Mouse (Mus musculus) c-Kit-negative CD71-positive TER-119-positive erythroid progenitor cells, embryonic 14.5 days (primary cell): Measurements from ENCODE around the gene Edaradd.
A peak's percentile ranks its signal among the peaks of the same experiment; 100 is the strongest.

Source experiments
- DNase-seq: peaks from one replicate; pipeline ENCODE4 v3.0.0-alpha.2; 2013; ENCODE audit warnings: low read depth, low spot score

Edaradd gene

DNA sequence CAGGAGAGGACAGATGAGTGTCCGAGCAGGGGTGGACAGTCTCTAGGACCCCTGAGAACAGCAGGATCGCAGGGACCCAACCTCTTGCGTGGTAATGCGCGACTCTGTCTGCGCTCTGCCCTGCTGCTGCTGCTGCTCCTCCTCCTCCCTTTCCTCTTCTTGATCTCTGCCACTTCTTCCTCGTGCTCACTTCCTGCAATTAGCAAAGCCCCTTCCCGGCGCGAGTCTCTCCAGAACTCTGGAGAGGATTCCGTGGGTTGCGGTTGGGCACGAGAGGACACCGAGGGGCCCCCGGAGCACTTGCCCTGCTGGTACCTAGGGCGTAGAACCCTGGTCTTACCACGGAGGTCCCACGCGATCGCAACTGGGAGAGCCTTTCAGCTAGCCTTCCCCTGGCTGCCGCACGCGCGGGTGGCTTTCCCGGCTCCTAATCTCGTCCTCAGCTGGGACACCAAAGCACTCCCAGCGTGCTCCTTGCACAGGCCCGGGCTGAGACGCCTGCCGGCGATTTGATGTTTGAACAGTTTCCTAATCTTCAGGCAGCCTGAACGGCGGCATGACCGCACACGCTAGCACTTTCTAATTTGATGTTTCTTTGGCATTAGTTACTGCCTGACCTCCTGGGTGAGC, at the start of gene Edaradd:
Edaradd (minus strand) TSS at position 484 of the 630 bp plus-strand sequence.
- DNase-seq: no peak

GRCm38 (mm10) chr13:12569741-12570140, 49.5 kb upstream of the Edaradd start:
- no peak for DNase-seq

- DNase-seq: no peak
Measured at GRCm38 (mm10) chr13:12568597-12569469, 48.6 kb upstream of the Edaradd start.

- DNase-seq: no peak
Measured at GRCm38 (mm10) chr13:12567936-12568335, 47.7 kb upstream of the Edaradd start.

DNA sequence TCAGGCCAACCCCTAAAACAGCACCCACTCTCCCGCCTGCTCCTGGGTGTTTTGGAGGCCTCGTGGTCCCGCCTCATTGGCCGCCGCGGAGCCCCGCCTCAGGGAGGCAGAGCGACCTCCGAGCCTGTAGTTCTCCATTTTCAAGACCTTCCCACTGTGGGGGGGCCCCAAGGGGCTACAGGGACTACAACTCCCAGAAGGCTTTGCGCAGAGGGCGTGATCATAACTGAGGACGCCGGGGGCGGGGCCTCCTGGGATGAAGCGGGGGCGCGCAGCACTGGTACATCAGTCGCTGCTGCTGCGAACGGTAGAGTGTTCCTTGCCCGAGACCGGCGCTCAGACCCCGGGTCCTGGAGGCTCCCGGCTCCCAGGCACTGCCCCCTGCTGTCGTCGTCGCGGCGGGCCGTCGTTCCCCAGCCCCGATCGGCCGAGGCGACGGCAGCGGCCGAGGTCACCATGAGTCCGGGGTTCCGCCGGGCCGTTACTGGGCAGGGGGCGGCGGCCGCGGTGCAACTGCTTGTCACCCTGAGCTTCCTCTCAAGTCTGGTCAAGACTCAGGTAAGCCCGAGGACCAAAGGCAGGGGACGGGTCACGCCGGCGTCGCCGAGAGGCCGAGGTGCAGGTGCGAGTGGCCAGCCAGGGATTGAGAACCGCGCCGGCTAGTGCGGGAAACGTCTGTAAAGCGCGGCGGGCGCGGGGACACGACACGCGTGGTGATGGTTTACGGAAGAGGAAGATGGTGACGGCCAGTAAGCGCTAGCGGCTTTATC, 45.6 kb upstream of the Edaradd start, which contains the start of gene Ero1lb:
Ero1lb (plus strand) TSS at position 254 of the 770 bp plus-strand sequence.
- peak; percentile 47 for DNase-seq

- no peak for DNase-seq
Measured at GRCm38 (mm10) chr13:12562256-12562655, 42.0 kb upstream of the Edaradd start.

GRCm38 (mm10) chr13:12561729-12562128, 41.5 kb upstream of the Edaradd start:
- no peak for DNase-seq

- no peak for DNase-seq
Measured at GRCm38 (mm10) chr13:12559462-12560120, 39.4 kb upstream of the Edaradd start.

DNA sequence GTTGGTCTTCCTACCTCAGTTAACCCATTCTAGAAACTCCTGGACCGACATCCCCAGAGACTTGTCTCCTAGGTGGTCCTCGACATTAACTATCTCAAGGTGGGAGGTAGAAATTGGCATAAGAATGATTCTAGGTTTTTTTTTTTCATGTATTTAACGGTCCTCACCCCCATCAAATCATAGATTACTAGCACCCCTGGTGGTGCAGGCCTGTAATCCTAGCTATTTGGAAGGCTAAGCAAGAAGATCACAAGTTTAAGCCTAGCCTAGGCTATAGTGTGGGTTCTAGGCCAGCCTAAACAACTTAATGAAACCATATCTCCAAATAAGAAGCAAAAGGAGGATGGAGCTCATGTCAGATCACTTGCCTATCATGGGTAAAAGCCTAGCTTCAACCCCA, 38.8 kb upstream of the Edaradd start:
- DNase-seq: no peak

DNA sequence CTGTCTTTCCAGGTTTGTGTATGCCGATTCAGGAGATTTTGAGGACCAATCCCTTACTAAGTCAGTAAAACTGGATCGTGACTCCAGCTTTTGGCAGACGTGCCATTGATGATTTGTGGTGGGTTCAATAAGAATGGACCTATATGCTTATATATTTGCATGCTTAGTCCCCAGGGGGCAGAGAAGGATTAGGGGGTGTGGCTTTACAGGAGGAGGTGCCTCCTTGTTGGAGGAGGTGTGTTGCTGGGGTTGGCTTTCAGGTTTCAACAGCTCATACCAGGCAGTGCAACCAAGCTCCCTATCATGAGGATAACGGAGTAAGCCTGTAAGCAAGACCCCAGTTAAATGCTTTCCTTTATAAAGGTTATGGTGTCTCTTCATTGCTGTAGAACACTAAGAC, 34.0 kb upstream of the Edaradd start:
- no peak for DNase-seq

GRCm38 (mm10) chr13:12543880-12544568, 23.8 kb upstream of the Edaradd start:
- DNase-seq: no peak

GRCm38 (mm10) chr13:12543246-12543645, 23.0 kb upstream of the Edaradd start:
- DNase-seq: no peak

GRCm38 (mm10) chr13:12542006-12542981, 22.1 kb upstream of the Edaradd start:
- DNase-seq: no peak

- no peak for DNase-seq
Measured at GRCm38 (mm10) chr13:12540119-12540518, 19.9 kb upstream of the Edaradd start.

GRCm38 (mm10) chr13:12539716-12540115, 19.5 kb upstream of the Edaradd start:
- DNase-seq: no peak

DNA sequence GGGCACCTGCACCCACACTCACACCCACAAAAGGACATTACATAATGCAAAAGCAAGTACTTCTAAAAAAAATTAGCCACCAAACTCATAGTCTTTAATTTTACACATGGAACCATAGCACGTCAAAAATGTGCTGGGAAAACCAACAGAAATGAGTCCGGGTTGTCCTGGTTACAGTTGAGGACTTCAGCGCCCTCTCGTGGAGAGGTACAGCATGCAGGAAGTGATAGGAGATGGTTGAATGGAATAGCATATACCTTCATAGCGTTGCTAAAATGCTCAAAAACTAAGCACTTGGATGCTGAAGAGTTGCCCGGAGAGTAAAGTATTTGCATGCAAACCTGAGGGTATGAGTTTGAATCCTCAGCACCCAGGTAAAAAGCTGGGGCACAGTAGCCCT, 17.7 kb upstream of the Edaradd start:
- no peak for DNase-seq

DNA sequence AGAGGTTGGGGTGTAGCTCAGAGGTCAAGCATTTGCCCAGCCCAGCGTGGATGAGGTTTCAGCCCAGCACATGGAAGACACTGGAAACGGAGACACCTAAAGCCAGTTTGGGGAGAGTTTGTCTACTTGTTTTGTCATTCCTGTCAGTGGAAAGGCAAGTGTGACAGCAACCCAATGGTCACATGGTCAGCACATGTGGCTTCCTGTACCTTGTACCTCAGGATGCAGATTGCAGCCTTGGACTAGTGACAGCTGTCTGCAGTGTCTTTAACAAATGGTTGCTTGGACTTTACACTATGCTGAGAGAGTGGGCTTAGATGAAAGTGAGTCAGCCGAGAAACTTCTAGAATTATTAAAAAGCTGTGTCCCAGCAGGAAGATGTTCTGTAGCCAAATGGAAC, 14.4 kb upstream of the Edaradd start:
- DNase-seq: no peak

DNA sequence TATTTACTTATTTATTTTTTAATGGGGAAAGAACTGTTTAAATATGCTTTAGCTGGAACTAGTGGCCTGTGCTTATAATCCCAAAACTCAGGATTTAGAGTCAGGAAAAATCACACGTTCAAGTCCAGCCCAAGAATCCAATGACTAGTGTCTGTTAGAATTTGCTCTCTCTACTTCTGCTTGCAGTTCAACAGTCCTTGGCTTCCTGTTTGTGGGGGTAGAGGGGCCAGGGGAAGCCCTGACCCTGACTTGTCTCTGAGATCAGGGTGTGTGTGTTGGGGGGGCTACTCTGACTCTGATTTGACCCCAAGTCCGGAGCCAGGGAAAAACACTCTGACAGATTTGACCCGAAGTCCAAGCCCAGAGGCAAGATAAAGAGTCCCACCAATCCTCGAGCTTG, 5.4 kb upstream of the Edaradd start:
- DNase-seq: no peak

DNA sequence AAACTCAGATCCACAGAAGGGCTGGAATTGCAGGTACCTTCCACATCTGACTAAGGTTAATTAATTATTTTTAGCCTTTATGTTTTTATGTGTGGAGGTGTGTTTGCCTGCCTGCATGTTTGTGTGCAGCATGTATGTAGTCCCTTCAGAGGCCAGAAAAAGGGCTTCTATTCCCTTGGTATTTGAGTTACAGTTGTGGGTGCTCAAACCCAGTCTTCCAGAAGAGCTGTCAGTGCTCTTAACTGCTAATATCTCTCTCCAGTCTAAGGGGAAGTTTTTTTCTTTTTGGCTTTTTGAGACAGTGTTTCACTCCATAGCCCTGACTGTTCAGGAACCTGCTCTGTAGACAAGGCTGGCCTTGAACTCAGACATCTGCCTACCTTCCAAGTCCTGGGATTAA, 2.1 kb upstream of the Edaradd start:
- no peak for DNase-seq

DNA sequence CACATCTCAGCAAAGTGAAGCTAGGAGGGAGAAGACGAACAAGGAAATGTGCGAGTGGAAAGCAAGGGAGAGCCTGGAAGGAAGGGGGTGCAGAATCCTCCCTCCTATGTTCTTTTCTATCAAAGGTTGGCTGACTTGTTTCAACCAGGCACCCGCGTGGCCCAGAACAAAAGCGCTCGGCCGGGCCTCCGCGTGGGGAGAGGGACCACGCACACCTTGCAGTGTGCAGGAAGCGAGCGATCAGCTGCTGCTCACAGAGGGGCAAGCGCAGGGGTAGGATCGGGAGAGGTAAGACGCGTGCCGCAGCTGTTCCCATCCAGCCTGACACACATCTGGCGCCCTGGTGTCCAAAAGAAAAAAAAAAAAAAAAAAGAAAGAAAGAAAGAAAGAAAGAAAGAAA, 867 bp downstream of the Edaradd start:
- DNase-seq: no peak
